Mouse (Mus musculus) limb, embryonic 15.5 days (tissue): ENCODE measurements around the gene Zfp202. TPM values are rescaled to one million over a fixed set of nuclear protein-coding genes. Genes with fewer than 3 reads are reported as not detected.
"Not testable (repeated sequence)": the region's sequence is repeated elsewhere in the genome, so short reads cannot be mapped to it uniquely, and the experiment has no call there.

Experiments used
- ATAC-seq: fragments of 200-750 bp; cut with Nextera tagmentation; 2 replicates; pipeline ENCODE4 v1.8.0; 2017; ENCODE audit warnings: low read depth, moderate TSS enrichment; ENCODE audit not compliant: insufficient number of reproducible peaks, low FRiP score, low TSS enrichment
- H3K27ac ChIP-seq: fragments of 300-500 bp; sonication (generic); 2 replicates; pipeline ENCODE4 v1.5.1; 2015; ENCODE audit warnings: moderate library complexity, mild to moderate bottlenecking, inconsistent platforms
- H3K27me3 ChIP-seq: fragments of 300-500 bp; sonication (generic); 2 replicates; pipeline ENCODE4 v1.6.1; 2015; ENCODE audit warnings: inconsistent platforms
- H3K36me3 ChIP-seq: fragments of 300-500 bp; sonication (generic); 2 replicates; pipeline ENCODE4 v1.6.1; 2015; ENCODE audit warnings: inconsistent platforms
- H3K4me1 ChIP-seq: fragments of 300-500 bp; sonication (generic); 2 replicates; pipeline ENCODE4 v1.6.1; 2015; ENCODE audit warnings: inconsistent platforms
- H3K4me2 ChIP-seq: fragments of 300-500 bp; sonication (generic); 2 replicates; pipeline ENCODE4 v1.6.1; 2015; ENCODE audit warnings: mild to moderate bottlenecking, inconsistent platforms
- H3K4me3 ChIP-seq: fragments of 300-500 bp; sonication (generic); 2 replicates; pipeline ENCODE4 v1.5.1; 2015; ENCODE audit warnings: mild to moderate bottlenecking, inconsistent platforms
- H3K9ac ChIP-seq: fragments of 300-500 bp; sonication (generic); 2 replicates; pipeline ENCODE4 v1.6.1; 2015; ENCODE audit warnings: inconsistent platforms
- H3K9me3 ChIP-seq: fragments of 300-500 bp; sonication (generic); 2 replicates; pipeline ENCODE4 v1.6.1; 2016; ENCODE audit warnings: inconsistent platforms
- WGBS: fragments of 180-500 bp; shearing (Covaris S2); methylation state at CpG from one replicate; pipeline ENCODE4 v1.1.7; 2015; 5-methylcytosine and 5-hydroxymethylcytosine counted together
- polyA plus RNA-seq: library from polyadenylated mRNA; unstranded; fragments of >200 nt; fragmentation: Nextera tagmentation; extraction: Ambion mirVana; gene quantifications from 2 replicates; pipeline ENCODE4 v1.2.1, GENCODE M21; 2015

Zfp202 gene
- polyA plus RNA-seq: 4.7 and 4.9 TPM in 2 replicates

GRCm38 (mm10) chr9:40192098-40193038, at the start of gene Zfp202:
Zfp202 (plus strand) TSS chr9:40192316.
- Histone ChIP-seq H3K9ac (peak within 1 kb of the TSS; percentile 68), H3K4me3 (peak within 1 kb of the TSS; percentile 80), H3K9me3 (no peaks in the 10 kb centered on the region), H3K4me2 (peak within 1 kb of the TSS; percentile 82), H3K27ac (peak within 1 kb of the TSS; percentile 80), H3K36me3 (no peaks in the 10 kb centered on the region), H3K27me3 (no peaks in the 10 kb centered on the region), H3K4me1 (peaks cover 14% of the 10 kb centered on the region)
- peak; percentile 95 for ATAC-seq
- under 1% methylated on average over 61 of the region's 63 CpGs for WGBS

DNA sequence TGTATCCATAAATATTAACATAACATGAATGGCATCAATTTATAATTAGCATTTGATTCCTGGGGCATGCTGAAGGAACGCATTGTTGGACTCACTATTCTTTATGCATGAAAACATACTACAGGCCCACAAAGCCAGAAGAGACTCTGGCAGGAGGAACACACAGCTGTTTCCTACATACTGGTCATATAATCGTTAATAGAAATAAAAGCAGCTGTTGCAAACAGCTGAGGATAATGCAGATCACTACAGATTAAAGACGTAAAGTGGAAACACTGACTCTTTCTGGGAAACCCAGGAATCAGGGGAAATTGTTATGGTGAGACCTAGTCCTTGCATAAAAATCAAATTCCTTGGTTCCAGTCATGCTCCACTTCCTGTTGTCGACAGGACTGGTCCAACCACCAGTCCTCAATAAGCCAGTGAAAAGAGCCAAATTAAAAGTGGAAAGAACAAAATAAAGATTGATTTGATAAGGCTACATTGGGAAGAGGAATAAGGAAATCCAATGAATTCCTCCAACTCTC, 36.9 kb upstream of the Zfp202 start:
- Histone ChIP-seq H3K27ac (no peak overlapping the region), H3K36me3 (no peaks in the 10 kb centered on the region), H3K9me3 (no peaks in the 10 kb centered on the region), H3K4me2 (no peak overlapping the region), H3K4me3 (no peak overlapping the region), H3K4me1 (no peaks in the 10 kb centered on the region), H3K27me3 (no peaks in the 10 kb centered on the region), H3K9ac (no peak overlapping the region)
- WGBS: 46% methylated on average over 4 of the region's 4 CpGs
- no peak for ATAC-seq

DNA sequence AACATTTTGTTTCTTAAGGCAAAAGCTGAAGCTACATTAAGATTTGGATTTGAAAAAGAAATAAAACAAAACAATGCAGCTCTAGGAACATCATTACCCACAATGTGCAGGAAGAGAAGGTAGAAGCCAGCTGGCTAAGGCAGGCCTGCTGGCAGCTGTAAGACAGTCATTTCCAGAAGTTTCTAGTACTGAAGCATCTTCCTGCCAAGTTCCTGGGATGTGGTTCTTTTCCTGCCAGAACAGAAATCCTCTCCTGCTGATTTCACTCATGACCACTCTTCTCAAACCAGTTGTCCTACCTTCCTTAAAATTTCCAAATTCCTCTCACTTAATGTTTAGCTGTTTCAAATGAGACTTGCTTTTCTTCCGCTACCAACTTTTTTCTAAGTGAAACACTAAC, 25.7 kb upstream of the Zfp202 start:
- H3K4me2 ChIP-seq: no peak overlapping the region
- ATAC-seq: no peak
- no peak overlapping the region for H3K4me3 ChIP-seq
- 90% methylated on average over 1 of the region's 1 CpGs for WGBS
- no peaks in the 10 kb centered on the region for H3K9me3 ChIP-seq
- no peaks in the 10 kb centered on the region for H3K36me3 ChIP-seq
- no peak overlapping the region for H3K27ac ChIP-seq
- H3K9ac ChIP-seq: no peak overlapping the region
- H3K4me1 ChIP-seq: no peaks in the 10 kb centered on the region
- H3K27me3 ChIP-seq: no peaks in the 10 kb centered on the region

DNA sequence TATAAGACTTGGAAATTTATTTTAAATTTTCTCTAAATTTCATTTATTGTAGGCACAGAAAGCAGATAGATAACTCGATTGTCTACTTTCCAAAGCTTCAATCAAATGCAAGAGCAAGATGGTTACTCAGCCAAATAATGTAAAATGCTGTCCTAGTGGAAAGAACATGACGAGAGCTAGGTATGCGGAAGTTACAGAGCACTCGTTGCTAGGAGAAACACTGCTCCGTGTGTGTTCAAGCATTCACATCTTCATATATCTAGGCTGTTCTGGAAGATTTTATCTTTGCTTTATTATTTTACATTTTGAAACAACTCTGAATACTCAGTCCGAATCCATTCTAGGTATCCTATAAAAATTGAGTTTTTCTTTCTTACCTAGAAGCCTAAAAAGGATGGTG, 15.1 kb upstream of the Zfp202 start:
- no peaks in the 10 kb centered on the region for H3K9me3 ChIP-seq
- WGBS: 73% methylated on average over 6 of the region's 6 CpGs

GRCm38 (mm10) chr9:40180620-40181019, 11.5 kb upstream of the Zfp202 start, which contains the start of gene Olfr986:
Olfr986 (plus strand) TSS chr9:40180920.
- ATAC-seq: no peak
- H3K36me3 ChIP-seq: no peaks in the 10 kb centered on the region
- WGBS: 81% methylated on average over 5 of the region's 5 CpGs

More for the DNA sequence above, 15.1 kb upstream of the Zfp202 start:
- H3K27me3 ChIP-seq: no peaks in the 10 kb centered on the region
- no peak overlapping the region for H3K4me2 ChIP-seq
- H3K36me3 ChIP-seq: no peaks in the 10 kb centered on the region
- no peak overlapping the region for H3K9ac ChIP-seq
- ATAC-seq: no peak
- no peak overlapping the region for H3K4me3 ChIP-seq
- H3K4me1 ChIP-seq: no peaks in the 10 kb centered on the region
- no peak overlapping the region for H3K27ac ChIP-seq

GRCm38 (mm10) chr9:40185166-40185565, 7.0 kb upstream of the Zfp202 start:
- not testable (repeated sequence) for H3K27me3 ChIP-seq, ATAC-seq, H3K9ac ChIP-seq, H3K4me3 ChIP-seq, H3K27ac ChIP-seq, H3K4me1 ChIP-seq, H3K4me2 ChIP-seq, H3K36me3 ChIP-seq, H3K9me3 ChIP-seq
- WGBS: 75% methylated on average over 2 of the region's 2 CpGs

More at GRCm38 (mm10) chr9:40180620-40181019, 11.5 kb upstream of the Zfp202 start, which contains the start of gene Olfr986:
- Histone ChIP-seq H3K9me3 (no peaks in the 10 kb centered on the region), H3K4me1 (no peaks in the 10 kb centered on the region), H3K27me3 (no peaks in the 10 kb centered on the region), H3K27ac (no peak within 1 kb of the TSS), H3K4me3 (no peak within 1 kb of the TSS), H3K9ac (no peak within 1 kb of the TSS), H3K4me2 (no peak within 1 kb of the TSS)

DNA sequence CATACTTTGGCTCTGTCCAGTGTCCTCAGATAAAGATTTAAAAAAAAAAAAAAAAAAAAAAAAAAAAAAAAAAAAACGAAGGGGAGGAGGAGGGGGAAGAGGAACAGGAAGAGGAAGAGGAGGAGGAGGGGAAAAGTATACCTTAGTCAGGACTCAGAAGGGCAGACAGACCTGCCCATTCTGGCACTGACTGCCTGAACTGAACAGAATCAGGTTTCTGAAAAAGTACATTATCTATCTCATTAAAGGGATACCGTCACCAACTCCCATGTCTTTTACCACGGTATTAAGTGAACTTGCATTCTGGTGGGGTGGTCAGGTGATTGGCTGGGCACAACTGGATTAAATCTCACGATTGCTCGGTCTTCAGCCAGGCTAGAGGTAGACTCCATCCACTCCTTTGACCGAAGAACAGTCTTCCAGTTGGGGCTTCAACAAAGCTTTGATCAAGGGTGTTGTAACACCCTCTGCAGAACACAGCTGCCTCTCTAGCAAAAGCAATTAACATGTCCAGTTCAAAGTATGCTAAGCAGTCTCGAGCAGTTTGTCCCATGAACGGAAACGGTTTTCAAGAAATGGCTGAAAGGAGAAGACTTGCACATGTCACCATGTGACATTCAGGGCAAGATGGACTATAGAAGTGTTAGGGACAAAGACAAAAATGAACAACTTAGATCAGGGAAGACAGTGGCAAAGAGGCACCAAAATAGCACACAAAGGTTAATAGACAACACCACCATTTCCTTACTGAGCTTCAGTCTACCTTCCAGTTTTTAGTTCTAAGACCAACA, 835 bp upstream of the Zfp202 start:
- ATAC-seq: no peak
- H3K27me3 ChIP-seq: no peaks in the 10 kb centered on the region
- 89% methylated on average over 9 of the region's 9 CpGs for WGBS
- H3K36me3 ChIP-seq: no peaks in the 10 kb centered on the region
- H3K9ac ChIP-seq: peak overlapping the region; percentile 68; the same call in 1 of the 2 replicates
- peaks cover 14% of the 10 kb centered on the region for H3K4me1 ChIP-seq
- no peak overlapping the region for H3K27ac ChIP-seq
- no peaks in the 10 kb centered on the region for H3K9me3 ChIP-seq
- peak overlapping the region; percentile 82 for H3K4me2 ChIP-seq
- H3K4me3 ChIP-seq: peak overlapping the region; percentile 80

- no peak overlapping the region for H3K4me3 ChIP-seq
- H3K36me3 ChIP-seq: no peaks in the 10 kb centered on the region
- peaks cover 14% of the 10 kb centered on the region for H3K4me1 ChIP-seq
- ATAC-seq: no peak
- no peaks in the 10 kb centered on the region for H3K9me3 ChIP-seq
- H3K4me2 ChIP-seq: no peak overlapping the region
- 88% methylated on average over 3 of the region's 3 CpGs for WGBS
- no peaks in the 10 kb centered on the region for H3K27me3 ChIP-seq
- H3K9ac ChIP-seq: no peak overlapping the region
- no peak overlapping the region for H3K27ac ChIP-seq
Measured at GRCm38 (mm10) chr9:40195981-40196380, 3.9 kb downstream of the Zfp202 start.

DNA sequence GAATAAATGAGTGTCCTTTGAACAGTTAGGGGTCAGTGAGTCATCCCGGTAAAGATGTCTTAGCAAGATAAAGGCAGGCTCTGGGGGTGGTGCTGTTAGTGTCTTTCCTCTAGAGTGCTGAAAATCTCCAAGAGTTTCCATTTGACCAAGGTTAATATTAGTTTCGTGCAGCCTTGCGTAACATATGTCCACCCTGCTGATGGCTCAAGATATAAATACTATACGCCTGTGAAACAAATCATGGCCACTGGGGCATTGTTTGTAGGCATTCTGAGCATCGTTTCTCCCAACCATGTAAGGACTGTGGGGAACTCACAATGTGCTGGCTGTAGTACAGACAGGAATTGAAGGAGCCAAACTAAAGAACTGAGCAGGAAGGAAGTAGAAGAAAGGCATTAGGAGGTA, 14.4 kb downstream of the Zfp202 start:
- Histone ChIP-seq H3K36me3 (peaks cover 41% of the 10 kb centered on the region), H3K4me1 (no peaks in the 10 kb centered on the region), H3K27me3 (no peaks in the 10 kb centered on the region), H3K9me3 (no peaks in the 10 kb centered on the region), H3K27ac (no peak overlapping the region), H3K4me3 (no peak overlapping the region), H3K4me2 (no peak overlapping the region), H3K9ac (no peak overlapping the region)
- ATAC-seq: no peak
- 79% methylated on average over 5 of the region's 5 CpGs for WGBS

DNA sequence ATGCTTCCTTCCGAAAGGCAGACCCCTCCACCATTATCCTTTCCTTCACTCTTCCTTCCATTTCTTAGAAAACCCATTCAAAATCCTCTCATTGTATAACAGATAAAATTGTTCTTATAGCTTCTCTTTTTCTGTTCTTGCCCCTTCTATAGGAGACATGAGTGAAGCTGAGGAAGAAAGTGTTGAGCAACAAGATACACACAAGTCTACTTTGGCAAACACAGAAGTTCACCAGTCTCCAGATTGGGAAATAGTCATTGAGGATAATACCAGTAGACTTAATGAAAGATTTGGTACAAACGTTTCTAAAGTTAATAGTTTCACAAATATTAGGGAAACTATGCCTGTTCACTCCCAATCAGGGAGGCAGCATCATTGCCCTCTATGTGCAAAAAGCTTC, 18.6 kb downstream of the Zfp202 start:
- peaks cover 57% of the 10 kb centered on the region for H3K36me3 ChIP-seq
- no peak overlapping the region for H3K9ac ChIP-seq
- 90% methylated on average over 2 of the region's 2 CpGs for WGBS
- no peaks in the 10 kb centered on the region for H3K4me1 ChIP-seq
- H3K27ac ChIP-seq: no peak overlapping the region
- no peak overlapping the region for H3K4me3 ChIP-seq
- no peak overlapping the region for H3K4me2 ChIP-seq
- no peaks in the 10 kb centered on the region for H3K27me3 ChIP-seq
- no peak for ATAC-seq
- H3K9me3 ChIP-seq: no peaks in the 10 kb centered on the region

DNA sequence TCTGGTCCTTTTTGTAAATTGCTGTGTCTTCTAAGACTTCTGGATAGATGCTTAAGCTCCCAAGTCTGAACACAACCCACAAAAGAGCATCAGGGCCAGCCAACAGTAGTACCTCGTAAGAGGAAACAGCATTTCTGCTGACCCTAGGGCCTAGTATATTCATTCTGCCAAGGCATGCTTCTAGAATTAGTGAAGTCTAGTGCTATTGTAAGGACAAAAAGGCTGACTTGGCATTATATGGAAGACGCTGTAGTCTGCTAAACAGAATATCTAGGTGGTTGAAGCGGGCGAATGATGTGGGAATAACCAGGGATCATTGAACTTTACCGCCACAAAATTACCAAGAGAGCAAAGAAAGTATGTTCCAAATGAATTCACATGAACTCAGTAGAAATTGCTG, 21.9 kb downstream of the Zfp202 start:
- Histone ChIP-seq H3K36me3 (peaks cover 37% of the 10 kb centered on the region), H3K27me3 (no peaks in the 10 kb centered on the region), H3K9ac (no peak overlapping the region), H3K4me3 (no peak overlapping the region), H3K4me2 (no peak overlapping the region), H3K4me1 (no peaks in the 10 kb centered on the region), H3K27ac (no peak overlapping the region), H3K9me3 (no peaks in the 10 kb centered on the region)
- 84% methylated on average over 5 of the region's 5 CpGs for WGBS
- no peak for ATAC-seq
